Mouse (Mus musculus): Measurements from ENCODE around the gene Trim42. TPM values are rescaled to one million over a fixed set of nuclear protein-coding genes. Genes with fewer than 3 reads are reported as not detected.

Trim42 gene
- polyA plus RNA-seq, 1 experiment from 2014 or later = not detected

- Histone ChIP-seq H3K4me2 (no peak overlapping the region), H3K27me3 (no peaks in the 10 kb centered on the region), H3K9ac (replicated peaks) (no peak overlapping the region), H3K9me3 (no peaks in the 10 kb centered on the region), H3K4me1 (replicated peaks) (peaks cover 31% of the 10 kb centered on the region), H3K36me3 (no peaks in the 10 kb centered on the region), H3K4me3 (replicated peaks) (no peak overlapping the region), H3K27ac (no peak overlapping the region)
- ATAC-seq (ENCODE audit: insufficient number of reproducible peaks, insufficient read depth, low FRiP score, low TSS enrichment, low read depth) = no peak
- 30% methylated on average over 6 of the region's 6 CpGs for WGBS
These were observed 61.9 kb downstream of the Trim42 start for GRCm38 (mm10) chr9:97307705-97308485.

Measured in limb, embryonic 12.5 days (tissue).